Mouse (Mus musculus) T-helper 17 cell (primary cell): Measurements from ENCODE around the gene Carns1.
"Not testable (repeated sequence)": the region's sequence is repeated elsewhere in the genome, so short reads cannot be mapped to it uniquely, and the experiment has no call there.

Source experiments
- in situ Hi-C, 2 experiments: fragments of 300-600 bp; cut with MboI, MseI; formaldehyde crosslinking; loops; 1 replicate in 1 of 2; 2 replicates in 1 of 2; pipeline ENCODE4 v1.15.1; 2025; ENCODE audit warnings: high pct_unique_total_duplicates in 2 of 2

Gene Carns1

GRCm38 (mm10) chr19:4134354-4134753, 40.9 kb downstream of the Carns1 start:
- in situ Hi-C loops = no loop called here

- in situ Hi-C loops = no loop called here
Observed at GRCm38 (mm10) chr19:4131768-4132167, 43.5 kb downstream of the Carns1 start.

GRCm38 (mm10) chr19:4131075-4131474, 44.2 kb downstream of the Carns1 start:
- in situ Hi-C loops = no loop called here

- in situ Hi-C loops = no loop called here
Observed at GRCm38 (mm10) chr19:4130106-4130505, 45.2 kb downstream of the Carns1 start.

- in situ Hi-C loops = no loop called here
Observed at GRCm38 (mm10) chr19:4129462-4129861, 45.8 kb downstream of the Carns1 start.

GRCm38 (mm10) chr19:4126759-4127495, 48.4 kb downstream of the Carns1 start:
- in situ Hi-C loops = no loop called here

- in situ Hi-C loops = no loop called here
Observed at GRCm38 (mm10) chr19:4125741-4126696, 49.3 kb downstream of the Carns1 start, which contains the start of gene Aip. Aip (minus strand) TSS chr19:4125858.

- in situ Hi-C loops = not testable (repeated sequence)
Observed at GRCm38 (mm10) chr19:4125268-4125667, 50.0 kb downstream of the Carns1 start.

- in situ Hi-C loops = no loop called here
Observed at GRCm38 (mm10) chr19:4124432-4124831, 50.8 kb downstream of the Carns1 start.

- in situ Hi-C loops = no loop called here
Observed at GRCm38 (mm10) chr19:4122411-4123370, 52.6 kb downstream of the Carns1 start.

GRCm38 (mm10) chr19:4121896-4122295, 53.4 kb downstream of the Carns1 start:
- in situ Hi-C loops = not testable (repeated sequence)

- in situ Hi-C loops = no loop called here
Observed at GRCm38 (mm10) chr19:4121097-4121805, 54.0 kb downstream of the Carns1 start.

- in situ Hi-C loops = no loop called here
Observed at GRCm38 (mm10) chr19:4120496-4120895, 54.8 kb downstream of the Carns1 start.

GRCm38 (mm10) chr19:4119716-4120487, 55.4 kb downstream of the Carns1 start:
- in situ Hi-C loops = loop anchor here in 1 of 2 experiments (10.0 kb wide), 1 partner anchor 385 kb away; no protein-coding TSS in a partner anchor

GRCm38 (mm10) chr19:4118350-4118749, 56.9 kb downstream of the Carns1 start:
- in situ Hi-C loops = loop anchor here in 1 of 2 experiments (10.0 kb wide), 1 partner anchor 386 kb away; no protein-coding TSS in a partner anchor

GRCm38 (mm10) chr19:4117006-4117405, 58.3 kb downstream of the Carns1 start:
- in situ Hi-C loops = loop anchor here in 1 of 2 experiments (10.0 kb wide), 1 partner anchor 388 kb away; no protein-coding TSS in a partner anchor

- in situ Hi-C loops = loop anchor here in 1 of 2 experiments (10.0 kb wide), 1 partner anchor 389 kb away; no protein-coding TSS in a partner anchor
Observed at GRCm38 (mm10) chr19:4115816-4116215, 59.5 kb downstream of the Carns1 start.

- in situ Hi-C loops = loop anchor here in 1 of 2 experiments (10.0 kb wide), 1 partner anchor 390 kb away; no protein-coding TSS in a partner anchor
Observed at GRCm38 (mm10) chr19:4115144-4115543, 60.1 kb downstream of the Carns1 start.

GRCm38 (mm10) chr19:4114551-4114950, 60.7 kb downstream of the Carns1 start:
- in situ Hi-C loops = loop anchor here in 1 of 2 experiments (10.0 kb wide), 1 partner anchor 390 kb away; no protein-coding TSS in a partner anchor
